Mouse (Mus musculus) spleen, postnatal 10 days (tissue): ENCODE data around the gene Rapgef1.
"Not testable (repeated sequence)": the region's sequence is repeated elsewhere in the genome, so short reads cannot be mapped to it uniquely, and the experiment has no call there.

Source experiments
- DNase-seq, 2 experiments: peaks; one replicate each; pipeline ENCODE4 v3.0.0; 2021 to 2022; ENCODE audit warnings: low spot score in 2 of 2

The Rapgef1 gene

DNA sequence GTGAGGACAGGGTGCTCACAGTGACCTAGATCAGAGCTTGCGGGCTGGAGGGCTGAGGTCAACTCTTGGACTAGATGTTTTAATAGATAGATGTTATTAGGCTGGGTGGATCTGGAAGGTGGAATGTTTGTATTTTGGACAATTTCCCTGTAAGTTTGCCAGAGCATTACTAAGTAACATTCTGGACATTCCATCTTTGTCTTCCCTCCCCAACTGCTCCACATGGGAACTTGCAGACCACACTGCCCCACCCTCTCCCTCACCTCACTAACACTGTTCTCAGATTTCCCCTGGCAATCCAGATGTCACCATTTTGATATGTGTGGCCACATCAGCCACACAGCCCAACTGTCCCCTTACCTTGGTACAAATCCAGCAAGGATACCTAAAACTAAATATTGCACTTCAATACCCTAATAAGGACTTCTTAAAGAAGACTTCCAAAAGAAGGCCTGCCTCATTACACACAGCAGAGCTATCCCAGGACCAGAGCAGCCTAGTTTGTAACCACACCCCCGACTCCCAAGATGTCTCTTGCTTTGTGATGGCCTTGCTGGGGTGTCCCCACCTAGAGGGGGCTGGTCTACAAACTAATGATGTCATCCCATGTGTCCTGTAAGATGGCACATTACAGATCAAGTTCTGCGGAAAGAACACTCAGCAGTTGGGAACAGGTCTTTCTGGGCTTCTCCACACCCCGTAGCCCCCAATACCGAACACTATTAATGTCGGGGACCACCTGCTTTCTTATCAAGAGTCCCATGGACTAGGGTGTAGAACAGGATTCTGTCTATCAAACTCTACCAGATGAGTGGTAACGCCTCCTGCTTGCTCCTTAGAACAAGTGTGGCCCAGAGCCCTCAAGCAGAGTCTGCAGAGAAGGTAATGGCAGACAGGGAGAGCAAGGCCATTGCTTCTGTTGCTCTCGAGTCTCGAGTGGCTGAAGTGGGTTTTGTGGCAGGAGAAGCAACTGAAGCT is 83.9 kb downstream of the Rapgef1 start:
- DNase-seq = no peak

DNA sequence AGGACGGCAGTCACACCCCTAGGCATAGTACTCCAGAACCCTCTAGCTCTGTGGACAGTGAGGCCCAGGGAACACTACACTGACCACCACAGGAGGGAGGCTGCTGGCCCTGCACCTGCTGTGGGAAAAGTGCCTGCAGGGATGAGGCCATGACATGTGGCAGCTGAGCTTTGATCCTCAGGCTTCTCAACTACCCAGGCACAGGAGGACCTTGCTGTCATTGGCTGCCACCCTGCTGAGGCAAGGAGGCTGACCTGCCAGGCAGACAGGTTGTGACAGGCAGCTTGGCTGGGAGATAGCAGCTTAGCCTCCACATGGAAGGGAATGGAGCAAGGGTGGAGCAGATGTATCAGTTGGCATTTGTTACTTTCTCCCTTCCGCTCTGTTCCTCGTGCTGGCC is 86.0 kb downstream of the Rapgef1 start:
- DNase-seq = no peak

- peak in 1 of 2 experiments; percentile 28 for DNase-seq
Measured at GRCm38 (mm10) chr2:29706726-29707620, 87.5 kb downstream of the Rapgef1 start.

DNA sequence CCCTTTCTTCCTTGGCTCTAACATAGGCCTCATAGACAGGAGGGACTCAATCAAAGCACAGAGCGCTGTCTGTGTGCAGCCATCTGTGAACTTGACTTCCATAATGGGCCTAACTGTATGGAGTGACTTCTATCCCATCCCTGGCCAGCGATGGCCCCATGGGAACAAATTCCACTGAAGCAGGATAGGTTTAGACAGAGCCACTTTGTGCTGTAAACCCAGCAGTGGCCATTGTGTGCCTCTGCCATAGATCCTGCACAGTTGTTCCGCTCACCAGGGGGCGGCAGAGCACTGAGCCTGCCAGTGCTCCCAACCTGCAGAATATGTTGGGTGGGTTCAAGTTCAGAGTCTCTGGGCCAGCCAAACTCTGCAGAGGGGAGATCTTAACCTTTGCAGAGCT is 88.2 kb downstream of the Rapgef1 start:
- peak in 1 of 2 experiments; percentile 49 for DNase-seq

DNA sequence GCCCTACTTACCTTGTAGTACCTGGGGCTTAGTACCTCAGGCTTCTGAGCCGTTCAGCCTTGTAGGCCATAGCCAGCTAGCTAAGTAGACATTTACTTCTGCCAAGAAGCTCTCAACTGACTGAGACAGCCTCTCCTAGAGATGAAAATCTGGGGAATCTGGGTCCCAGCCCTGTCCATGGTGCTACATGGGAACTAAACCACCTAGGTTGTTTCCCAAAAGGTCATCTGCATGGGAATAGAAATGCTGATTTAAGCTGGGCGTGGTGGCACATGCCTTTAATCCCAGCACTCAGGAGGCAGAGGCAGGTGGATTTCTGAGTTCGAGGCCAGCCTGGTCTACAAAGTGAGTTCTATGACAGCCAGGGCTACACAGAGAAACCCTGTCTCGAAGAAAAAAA is 88.7 kb downstream of the Rapgef1 start:
- not testable (repeated sequence) for DNase-seq

DNA sequence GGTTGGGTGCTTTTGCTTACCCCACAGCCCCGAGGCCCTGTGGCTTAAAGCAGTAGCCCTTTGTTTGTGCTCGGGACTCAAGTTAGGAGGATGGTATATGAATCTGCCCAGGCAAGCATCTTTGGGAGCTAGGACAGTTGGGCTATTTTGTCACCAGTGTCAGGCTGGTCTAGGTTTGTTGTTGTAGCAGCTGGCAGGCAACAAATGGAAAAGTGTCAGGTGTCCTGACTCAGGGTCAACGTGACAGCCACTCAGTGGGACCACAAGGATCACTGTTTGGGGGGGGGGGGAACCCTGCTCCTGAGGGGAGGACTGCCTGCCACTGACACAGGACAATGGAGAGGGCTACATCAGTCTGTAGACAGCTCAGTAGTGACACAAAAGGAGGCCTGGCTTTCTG is 91.5 kb downstream of the Rapgef1 start:
- DNase-seq = no peak

DNA sequence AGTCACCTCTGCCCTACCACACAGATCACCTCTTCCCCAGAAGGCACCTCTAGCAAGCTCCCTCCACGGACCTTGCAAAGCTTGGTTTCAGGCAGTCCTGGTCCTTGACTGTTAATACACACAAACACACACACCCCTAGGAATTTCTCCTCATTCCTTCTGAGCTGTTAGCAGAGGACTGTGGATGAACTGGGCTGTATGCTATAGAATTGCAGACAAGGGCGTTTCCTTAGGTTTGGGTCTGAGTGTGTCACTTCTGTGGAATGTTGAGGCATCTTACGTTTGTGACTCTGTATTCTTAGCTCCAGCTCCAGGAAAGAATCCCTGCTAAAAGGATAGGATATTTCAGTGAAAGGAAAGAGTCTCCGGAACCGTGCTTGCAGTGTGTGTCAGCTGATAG is 92.4 kb downstream of the Rapgef1 start:
- DNase-seq = no peak

- no peak for DNase-seq
Measured at GRCm38 (mm10) chr2:29713501-29713900, 94.0 kb downstream of the Rapgef1 start.

- no peak for DNase-seq
Measured at GRCm38 (mm10) chr2:29714127-29714526, 94.6 kb downstream of the Rapgef1 start.

DNA sequence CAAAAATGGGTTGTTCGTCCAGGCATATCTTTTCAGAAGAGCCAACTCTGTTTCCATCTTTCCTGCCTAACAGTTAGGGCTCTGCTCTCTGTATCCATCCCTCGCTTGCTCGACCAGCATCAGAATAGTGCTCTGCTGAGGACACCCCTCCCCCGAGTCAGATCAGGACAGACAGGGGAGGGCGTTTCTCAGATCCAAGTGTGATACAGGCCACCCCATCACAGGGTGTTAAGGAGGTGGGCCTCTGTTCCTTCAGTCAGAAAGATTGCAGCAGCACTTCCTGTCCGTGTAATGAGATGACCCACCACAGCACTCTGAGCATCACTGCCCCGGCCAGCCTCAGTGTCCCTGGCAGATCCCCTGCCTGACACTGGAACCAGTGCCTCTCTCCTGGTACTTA is 96.6 kb downstream of the Rapgef1 start:
- DNase-seq = no peak

DNA sequence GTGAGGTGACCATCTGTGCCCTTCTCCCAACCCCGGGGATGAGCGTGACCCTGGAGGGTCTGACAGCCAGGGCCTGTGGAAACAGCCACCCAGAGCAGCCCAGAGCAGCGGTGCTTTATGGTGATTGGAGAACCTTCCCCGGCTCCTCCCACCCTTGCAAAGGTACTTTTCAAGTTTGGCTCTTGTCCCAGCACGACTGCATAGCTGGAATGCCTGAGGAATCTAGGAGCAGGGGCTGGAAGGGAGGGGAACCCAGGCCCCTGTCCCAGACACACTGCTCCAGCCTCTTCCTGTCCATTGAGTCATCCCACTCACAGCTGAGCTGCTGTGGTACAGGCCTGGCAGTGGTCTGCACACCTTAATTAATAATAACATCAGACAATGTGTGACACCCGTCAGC is 97.2 kb downstream of the Rapgef1 start:
- DNase-seq = no peak

GRCm38 (mm10) chr2:29718581-29718980 is 99.1 kb downstream of the Rapgef1 start:
- no peak for DNase-seq

DNA sequence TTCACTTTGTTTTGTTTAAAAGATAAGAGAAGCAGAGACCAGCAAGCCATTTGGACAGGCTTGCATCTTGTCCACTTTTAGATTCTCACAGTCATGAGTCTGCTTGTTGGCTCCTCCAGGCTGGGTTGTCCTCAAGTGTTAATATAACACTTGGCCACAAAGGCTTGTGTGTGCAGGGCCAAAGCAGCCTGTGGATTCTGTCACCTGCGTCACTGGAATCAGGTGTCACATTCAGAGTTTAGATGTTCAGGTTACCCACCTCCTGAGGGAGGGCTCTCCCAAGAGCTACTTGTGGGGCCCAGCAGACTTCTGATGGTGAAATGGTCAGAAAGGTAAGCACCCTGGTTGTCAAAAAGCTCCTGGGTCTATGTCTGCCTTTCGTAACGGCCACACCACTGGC is 103.6 kb downstream of the Rapgef1 start:
- DNase-seq = no peak

GRCm38 (mm10) chr2:29724664-29725365 is 105.3 kb downstream of the Rapgef1 start:
- no peak for DNase-seq

DNA sequence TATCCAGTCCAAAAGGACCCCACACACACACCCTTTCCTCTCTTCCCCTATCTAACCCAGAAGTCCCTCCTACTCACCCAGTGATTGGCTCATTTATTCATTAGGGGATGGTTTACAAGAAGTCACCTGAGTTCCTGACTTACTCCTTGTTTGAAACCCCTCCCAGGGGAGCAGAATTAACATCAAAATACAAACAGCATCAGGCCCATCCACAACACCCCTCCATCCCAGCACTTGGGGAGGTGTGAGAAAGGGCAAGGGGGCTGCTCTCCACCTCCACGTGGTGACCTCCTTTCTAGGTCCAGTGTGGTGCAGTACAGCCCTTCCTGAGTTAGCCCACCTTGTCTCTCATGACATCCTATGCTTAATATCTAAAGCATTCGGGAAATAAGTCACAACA is 110.0 kb downstream of the Rapgef1 start:
- DNase-seq = no peak

GRCm38 (mm10) chr2:29731545-29731944 is 112.0 kb downstream of the Rapgef1 start:
- peak; percentile 20 to 59 for DNase-seq

- no peak for DNase-seq
Measured at GRCm38 (mm10) chr2:29732559-29732958, 113.0 kb downstream of the Rapgef1 start.

DNA sequence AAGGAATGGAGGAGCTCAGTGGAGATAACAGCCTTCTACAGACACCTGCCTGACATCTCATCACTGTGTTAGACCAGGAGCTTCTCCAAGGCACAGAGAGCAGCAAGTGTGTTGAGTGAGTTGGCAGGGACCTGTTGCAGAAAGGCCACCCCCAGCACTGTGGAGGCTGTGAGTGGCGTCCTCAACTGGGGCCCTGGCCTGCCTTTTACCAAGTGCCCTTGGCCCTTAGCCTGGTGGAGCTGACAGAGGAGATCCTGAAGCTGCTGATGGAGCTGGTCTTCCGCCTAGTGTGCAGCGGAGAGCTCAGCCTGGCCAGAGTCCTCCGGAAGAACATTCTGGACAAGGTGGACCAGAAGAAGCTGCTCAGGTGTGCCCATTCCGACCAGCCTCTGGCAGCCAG is 113.8 kb downstream of the Rapgef1 start:
- DNase-seq = no peak

- DNase-seq = no peak
Measured at GRCm38 (mm10) chr2:29735708-29736107, 116.2 kb downstream of the Rapgef1 start.

GRCm38 (mm10) chr2:29737209-29737925 is 117.8 kb downstream of the Rapgef1 start:
- DNase-seq = no peak

- no peak for DNase-seq
Measured at GRCm38 (mm10) chr2:29738799-29739198, 119.3 kb downstream of the Rapgef1 start.
